Mouse (Mus musculus): ENCODE data around the gene Zscan20. TPM values are rescaled to one million over a fixed set of nuclear protein-coding genes. Genes with fewer than 3 reads are reported as not detected.
"Not testable (repeated sequence)": the region's sequence is repeated elsewhere in the genome, so short reads cannot be mapped to it uniquely, and the experiment has no call there.

Gene Zscan20
- total and polyA plus RNA-seq, 3 experiments, result 1.6 to 5.1 (median 3.9) TPM

- no peak for DNase-seq
Observed at GRCm38 (mm10) chr4:128615761-128616160, 5.9 kb upstream of the Zscan20 start.

GRCm38 (mm10) chr4:128613326-128613725 lies 3.4 kb upstream of the Zscan20 start:
- peak; percentile 34 for DNase-seq

- DNase-seq, result not testable (repeated sequence)
Observed at GRCm38 (mm10) chr4:128611726-128612125, 1.8 kb upstream of the Zscan20 start.

GRCm38 (mm10) chr4:128610706-128611105 lies 808 bp upstream of the Zscan20 start:
- DNase-seq, result no peak

DNA sequence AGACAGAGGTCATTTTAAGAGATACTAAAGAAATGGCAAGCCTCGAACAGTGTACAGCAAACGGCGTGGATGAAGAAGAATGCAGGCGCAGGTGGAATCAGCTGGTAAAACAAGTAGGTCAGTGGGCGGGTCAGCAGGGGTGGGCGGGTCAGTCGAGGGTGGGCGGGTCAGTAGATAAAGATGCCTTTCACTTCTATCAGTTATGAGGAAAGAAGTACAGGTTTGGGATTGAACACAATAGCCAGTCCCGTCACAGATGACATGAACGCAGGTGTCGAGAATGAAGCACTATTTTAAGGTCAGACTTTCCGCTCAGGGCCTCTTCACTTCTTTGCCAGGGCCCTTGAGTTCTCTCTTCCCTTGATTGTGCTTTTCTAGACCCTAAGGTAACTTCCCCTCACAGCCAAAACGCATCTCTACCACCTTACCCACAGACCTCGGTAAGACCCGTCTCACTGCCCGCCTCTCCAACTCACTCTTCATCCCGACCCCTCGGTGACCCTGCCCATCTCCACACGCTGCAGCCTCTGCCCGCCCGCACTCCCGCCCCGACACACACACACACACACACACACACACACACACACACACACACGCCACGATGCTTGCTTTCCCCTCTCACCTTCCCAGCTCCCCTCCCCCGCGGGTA lies 498 bp downstream of the Zscan20 start:
- DNase-seq, result peak; percentile 34

- no peak for DNase-seq
Observed at GRCm38 (mm10) chr4:128607661-128608060, 2.2 kb downstream of the Zscan20 start.

- DNase-seq, result no peak
Observed at GRCm38 (mm10) chr4:128606586-128606985, 3.3 kb downstream of the Zscan20 start.

DNA sequence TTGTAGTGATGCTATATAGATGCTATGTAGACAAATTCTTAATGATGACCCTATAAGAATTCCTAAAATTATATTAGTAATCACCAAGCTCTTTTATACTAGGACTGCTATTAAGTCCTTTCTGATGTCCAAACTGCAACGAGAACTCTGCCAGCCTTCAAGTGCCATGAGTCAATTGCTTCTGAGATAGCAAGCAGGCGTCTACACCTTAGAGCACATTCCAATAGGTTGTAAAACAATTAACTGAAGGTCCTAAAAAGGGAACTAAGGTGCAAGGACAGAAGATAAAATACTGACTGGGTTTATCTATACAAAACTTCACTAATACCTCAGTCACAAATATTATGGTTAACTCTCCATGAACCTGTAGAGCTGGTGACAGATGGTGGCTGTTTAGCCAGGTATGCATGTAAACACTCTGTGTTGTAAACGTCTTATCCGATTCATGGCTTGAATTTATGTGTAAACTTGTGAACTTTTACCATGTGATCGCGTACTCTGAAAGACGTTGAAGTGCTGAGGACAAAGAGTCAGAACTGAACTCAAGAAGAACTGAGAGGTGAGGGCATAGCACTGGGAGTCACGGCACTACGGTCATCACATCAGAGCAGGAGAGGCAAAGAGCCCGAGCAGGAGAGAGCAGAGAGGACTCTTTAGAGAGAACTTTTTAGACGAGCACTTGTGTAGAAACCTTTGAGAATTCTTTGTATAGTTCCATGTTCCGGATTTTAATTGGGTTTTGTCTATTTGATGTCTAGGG lies 11.9 kb downstream of the Zscan20 start:
- no peak for DNase-seq

GRCm38 (mm10) chr4:128594062-128594461 lies 15.8 kb downstream of the Zscan20 start:
- no peak for DNase-seq

GRCm38 (mm10) chr4:128593286-128593685 lies 16.6 kb downstream of the Zscan20 start:
- no peak for DNase-seq

- DNase-seq, result peak; percentile 40
Observed at GRCm38 (mm10) chr4:128579182-128579581, 30.7 kb downstream of the Zscan20 start.

DNA sequence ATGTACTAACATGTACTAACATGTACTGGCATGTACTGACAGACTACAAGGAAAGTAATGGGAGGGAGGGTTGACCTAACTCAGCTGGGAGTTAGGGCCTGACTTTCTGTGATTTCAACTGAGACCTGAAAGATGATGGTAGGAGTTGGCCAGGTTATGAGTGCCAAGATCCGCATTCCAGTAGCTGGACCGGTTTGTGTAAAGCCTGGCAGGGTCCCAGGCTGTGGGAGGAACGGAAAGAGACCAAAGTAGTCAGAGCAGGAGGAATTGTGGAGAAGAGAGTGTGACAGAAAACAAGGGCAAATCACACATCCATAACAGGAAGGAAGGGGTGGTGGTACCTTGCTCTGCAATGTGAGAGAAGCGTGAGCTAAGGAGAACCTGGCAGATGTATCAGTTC lies 34.1 kb downstream of the Zscan20 start:
- no peak for DNase-seq

- DNase-seq, result no peak
Observed at GRCm38 (mm10) chr4:128560327-128560726, 49.6 kb downstream of the Zscan20 start.

DNA sequence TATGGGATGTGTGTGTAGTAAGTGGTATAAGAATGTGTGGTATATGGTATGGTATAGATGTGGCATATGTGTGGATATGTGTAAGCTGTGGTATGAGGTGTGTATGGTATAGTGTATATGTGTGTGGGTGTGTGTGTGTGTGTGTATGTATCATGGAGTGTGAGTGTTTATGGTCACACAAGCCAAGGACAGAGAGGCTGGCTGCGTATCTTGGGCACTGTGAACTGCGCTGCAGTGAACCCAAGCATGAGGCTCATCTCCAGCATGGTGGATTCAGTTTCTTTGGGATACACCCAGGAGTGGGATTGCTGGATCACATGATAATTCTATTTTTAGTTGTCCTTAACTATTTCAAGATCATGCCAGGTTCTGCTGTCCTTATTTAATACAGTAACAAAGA lies 55.7 kb downstream of the Zscan20 start:
- no peak for DNase-seq

GRCm38 (mm10) chr4:128550756-128551155 lies 59.1 kb downstream of the Zscan20 start:
- peak; percentile 71 for DNase-seq

- DNase-seq, result not testable (repeated sequence)
Observed at GRCm38 (mm10) chr4:128543956-128544486, 65.9 kb downstream of the Zscan20 start.

- no peak for DNase-seq
Observed at GRCm38 (mm10) chr4:128543378-128543777, 66.5 kb downstream of the Zscan20 start.

Other genes with a start within 250 kb of the Zscan20 start
- 1 to 10 TPM in 1 of 2 experiments, under 1 TPM in 1; 0.46 to 1.0 TPM for gene Tlr12, start 8.5 kb upstream of the Zscan20 start, total RNA-seq (2021)
- gene Tlr12, start 8.5 kb upstream of the Zscan20 start, polyA plus RNA-seq (2012; rRNA removed), result 0.97 and 1.5 TPM in 2 replicates
- gene Phc2, start 44.6 kb upstream of the Zscan20 start, total RNA-seq (2021), result 10 to 100 TPM; 72.6 to 91.6 TPM
- gene Phc2, start 44.6 kb upstream of the Zscan20 start, polyA plus RNA-seq (2012; rRNA removed), result 84.0 and 89.4 TPM in 2 replicates
- gene A3galt2, start 145.3 kb upstream of the Zscan20 start, total RNA-seq (2021), result under 1 TPM; 0.20 to 0.21 TPM
- gene A3galt2, start 145.3 kb upstream of the Zscan20 start, polyA plus RNA-seq (2012; rRNA removed), result 0.51 and 0.60 TPM in 2 replicates
- 10 to 100 TPM; 21.2 to 28.2 TPM for gene Zfp362, start 195.9 kb upstream of the Zscan20 start, total RNA-seq (2021)
- gene Zfp362, start 195.9 kb upstream of the Zscan20 start, polyA plus RNA-seq (2012; rRNA removed), result 57.7 and 66.7 TPM in 2 replicates